Mouse (Mus musculus) kidney, embryonic 14.5 days (tissue): ENCODE data around the gene Vps11. TPM values are rescaled to one million over a fixed set of nuclear protein-coding genes. Genes with fewer than 3 reads are reported as not detected.
"Not testable (repeated sequence)": the region's sequence is repeated elsewhere in the genome, so short reads cannot be mapped to it uniquely, and the experiment has no call there.

Source experiments
- ATAC-seq: fragments of 200-750 bp; cut with Nextera tagmentation; 2 replicates; pipeline ENCODE4 v1.8.0; 2017; ENCODE audit warnings: moderate number of reproducible peaks, mild to moderate bottlenecking, moderate TSS enrichment, moderate library complexity; ENCODE audit not compliant: low FRiP score, low TSS enrichment
- H3K27ac ChIP-seq: fragments of 300-500 bp; sonication (generic); 2 replicates; pipeline ENCODE4 v1.5.1; 2014; ENCODE audit warnings: low read depth, mild to moderate bottlenecking, low read length, moderate library complexity, mixed read lengths
- H3K27me3 ChIP-seq: fragments of 300-500 bp; sonication (generic); 2 replicates; pipeline ENCODE4 v1.6.1; 2014; ENCODE audit warnings: mild to moderate bottlenecking, low read length; ENCODE audit not compliant: control insufficient read depth, insufficient read depth
- H3K36me3 ChIP-seq: fragments of 300-500 bp; sonication (generic); 2 replicates; pipeline ENCODE4 v1.6.1; 2014; ENCODE audit warnings: low read length, mixed read lengths; ENCODE audit not compliant: control insufficient read depth, insufficient read depth
- H3K4me1 ChIP-seq: fragments of 300-500 bp; sonication (generic); 2 replicates; pipeline ENCODE4 v1.6.1; 2014; ENCODE audit warnings: low read length, mixed read lengths; ENCODE audit not compliant: control insufficient read depth, insufficient read depth
- H3K4me2 ChIP-seq: fragments of 300-500 bp; sonication (generic); replicated peaks from 2 replicates; pipeline ENCODE4 v1.6.1; 2014; ENCODE audit warnings: low read depth, mild to moderate bottlenecking, low read length
- H3K4me3 ChIP-seq: fragments of 300-500 bp; sonication (generic); 2 replicates; pipeline ENCODE4 v1.5.1; 2014; ENCODE audit warnings: mild to moderate bottlenecking, low read length
- H3K9ac ChIP-seq: fragments of 300-500 bp; sonication (generic); 2 replicates; pipeline ENCODE4 v1.6.1; 2014; ENCODE audit warnings: low read depth, mild to moderate bottlenecking, low read length, moderate library complexity
- H3K9me3 ChIP-seq: fragments of 300-500 bp; sonication (generic); 2 replicates; pipeline ENCODE4 v1.6.1; 2016; ENCODE audit warnings: low read length; ENCODE audit not compliant: control insufficient read depth
- WGBS: fragments of 180-500 bp; shearing (Covaris S2); extraction: QIAGEN DNeasy Blood & Tissue Kit; methylation state at CpG from one replicate; pipeline ENCODE4 v1.1.7; 2014; 5-methylcytosine and 5-hydroxymethylcytosine counted together
- microRNA-seq: library from miRNA; unstranded; fragments of <30 nt; microRNA quantifications from one replicate; pipeline ENCODE4, GENCODE M21; 2016
- polyA plus RNA-seq: library from polyadenylated mRNA; unstranded; fragments of >200 nt; fragmentation: Nextera tagmentation; extraction: Ambion mirVana; gene quantifications from 2 replicates; pipeline ENCODE4 v1.2.1, GENCODE M21; 2014

Vps11 gene
- polyA plus RNA-seq, 1 experiment from 2014 or later, result 28.1 TPM

DNA sequence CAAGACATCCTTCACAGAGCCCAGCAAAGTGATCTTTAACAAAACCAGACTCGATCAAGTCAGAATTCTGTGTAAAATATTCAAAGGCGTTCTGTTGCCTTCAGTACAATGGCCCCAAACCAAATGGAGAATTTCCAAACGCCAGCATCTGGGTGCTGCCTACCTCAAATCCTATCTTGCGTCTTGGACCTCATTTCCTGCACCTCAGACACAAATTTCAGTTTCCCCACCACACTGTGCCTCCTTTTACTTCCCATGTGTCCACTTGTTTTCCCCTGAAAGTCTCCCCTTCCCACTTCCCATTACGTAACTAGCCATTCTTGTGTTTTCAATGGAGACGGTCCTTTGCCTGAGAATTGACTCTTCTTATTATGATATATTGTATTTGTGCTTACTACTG, 54.9 kb downstream of the Vps11 start:
- Histone ChIP-seq H3K4me2 (no peak overlapping the region), H3K27me3 (no peaks in the 10 kb centered on the region), H3K4me3 (no peak overlapping the region), H3K27ac (no peak overlapping the region), H3K4me1 (peaks cover 14% of the 10 kb centered on the region), H3K9ac (no peak overlapping the region), H3K36me3 (peaks cover 12% of the 10 kb centered on the region), H3K9me3 (no peaks in the 10 kb centered on the region)
- ATAC-seq, result no peak
- WGBS, result 87% methylated on average over 6 of the region's 6 CpGs

DNA sequence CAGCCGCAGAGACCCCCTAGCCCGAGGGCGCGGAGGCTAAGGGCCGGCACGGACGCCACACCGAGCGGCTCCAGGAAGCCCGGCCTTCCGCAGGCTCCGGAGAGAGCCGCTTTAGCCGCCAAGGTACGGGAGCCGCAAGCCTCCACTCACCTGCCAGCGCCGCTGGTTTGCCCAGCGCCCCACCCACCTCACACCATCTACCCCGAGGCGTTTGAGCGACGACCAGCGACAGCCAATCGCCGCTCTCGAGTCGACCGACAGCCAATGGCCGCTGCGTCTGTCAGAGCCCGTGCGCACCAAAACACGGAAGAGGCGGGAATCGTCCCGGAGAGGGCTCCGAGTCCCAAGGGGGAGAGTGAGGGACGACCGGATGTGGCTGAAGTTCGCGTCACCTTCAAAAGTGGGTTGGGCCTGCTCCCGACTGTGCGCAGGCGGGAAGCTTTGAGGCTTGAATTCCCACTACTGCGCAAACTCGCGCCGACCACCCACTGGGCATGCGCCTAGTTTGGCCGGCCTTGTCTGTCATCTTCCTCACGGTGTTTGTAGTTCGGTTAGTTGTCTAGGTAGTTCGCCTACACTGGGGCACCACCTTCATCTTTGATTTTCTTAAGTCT, 55.9 kb downstream of the Vps11 start, which contains the start of gene Hinfp:
TSS of gene Hinfp (minus strand) at position 206 of the 614 bp plus-strand sequence.
- under 1% methylated on average over 52 of the region's 54 CpGs for WGBS
- no peaks in the 10 kb centered on the region for H3K9me3 ChIP-seq
- H3K4me2 ChIP-seq, result peak within 1 kb of the TSS; percentile 49

DNA sequence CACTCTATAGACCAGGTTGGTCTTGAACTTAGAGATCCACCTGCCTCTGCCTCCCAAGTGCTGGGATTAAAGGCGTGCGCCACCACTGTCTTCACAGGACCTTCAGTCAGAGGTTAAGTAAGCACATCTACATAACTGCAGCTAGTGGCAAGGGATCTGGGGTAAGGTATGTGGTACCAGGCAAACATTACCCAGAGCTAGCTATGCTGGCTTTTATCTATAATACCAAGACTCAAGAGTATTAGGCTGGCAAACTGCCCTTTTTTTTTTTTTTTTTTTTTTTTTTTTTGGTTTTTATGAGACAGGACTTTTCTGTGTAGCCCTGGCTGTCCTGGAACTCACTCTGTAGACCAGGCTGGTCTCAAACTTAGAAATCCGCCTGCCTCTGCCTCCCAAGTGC, 61.5 kb downstream of the Vps11 start:
- H3K27me3 ChIP-seq, H3K4me2 ChIP-seq, ATAC-seq, H3K4me1 ChIP-seq, H3K9ac ChIP-seq, H3K9me3 ChIP-seq, H3K4me3 ChIP-seq, H3K27ac ChIP-seq: not testable (repeated sequence)
- peaks cover 70% of the 10 kb centered on the region for H3K36me3 ChIP-seq
- WGBS, result 96% methylated on average over 3 of the region's 3 CpGs

More for the DNA sequence above, 55.9 kb downstream of the Vps11 start, which contains the start of gene Hinfp:
- Histone ChIP-seq H3K36me3 (peaks cover 21% of the 10 kb centered on the region), H3K27ac (peak within 1 kb of the TSS; percentile 43; the same call in 1 of the 2 replicates), H3K27me3 (no peaks in the 10 kb centered on the region), H3K4me3 (peak within 1 kb of the TSS; percentile 96), H3K4me1 (peaks cover 6% of the 10 kb centered on the region; the same call in 1 of the 2 replicates), H3K9ac (peak within 1 kb of the TSS; percentile 90)
- peak; percentile 99 for ATAC-seq

Small RNAs within 50 kb of the gene (microRNA-seq; reads per million reads assigned to microRNA genes)
- not detected for gene Gm44335
- gene Mir7085, result not detected

Other genes starting within 250 kb of the Vps11 start
- 0.09 and 0.14 TPM in 2 replicates for gene Gm49380, start 248.2 kb downstream of the Vps11 start, polyA plus RNA-seq
- 51.1 and 78.4 TPM in 2 replicates for gene Rnf26, start 248.2 kb downstream of the Vps11 start, polyA plus RNA-seq
- gene Mcam, start 227.2 kb downstream of the Vps11 start, polyA plus RNA-seq, result 26.3 and 39.7 TPM in 2 replicates
- 14.8 and 27.9 TPM in 2 replicates for gene Cbl, start 127.6 kb downstream of the Vps11 start, polyA plus RNA-seq
- not detected in 2 replicates for gene Ccdc153, start 121.0 kb downstream of the Vps11 start, polyA plus RNA-seq
- gene Pdzd3, start 110.2 kb downstream of the Vps11 start, polyA plus RNA-seq, result 1.9 and 4.2 TPM in 2 replicates
- 3.2 and 5.6 TPM in 2 replicates for gene Nlrx1, start 93.1 kb downstream of the Vps11 start, polyA plus RNA-seq
- gene Abcg4, start 73.1 kb downstream of the Vps11 start, polyA plus RNA-seq, result 1.5 and 2.7 TPM in 2 replicates
- 15.9 and 24.5 TPM in 2 replicates for gene Hinfp, start 56.0 kb downstream of the Vps11 start, polyA plus RNA-seq
- gene C2cd2l, start 41.4 kb downstream of the Vps11 start, polyA plus RNA-seq, result 6.7 and 7.6 TPM in 2 replicates
- 49.6 and 51.9 TPM in 2 replicates for gene Dpagt1, start 35.7 kb downstream of the Vps11 start, polyA plus RNA-seq
- gene H2afx, start 27.0 kb downstream of the Vps11 start, polyA plus RNA-seq, result 413 and 421 TPM in 2 replicates
- gene Hmbs, start 17.4 kb downstream of the Vps11 start, polyA plus RNA-seq, result 123 and 136 TPM in 2 replicates
- 23.2 and 45.2 TPM in 2 replicates for gene Hyou1, start 17.8 kb upstream of the Vps11 start, polyA plus RNA-seq
- 29.9 and 37.8 TPM in 2 replicates for gene Slc37a4, start 35.2 kb upstream of the Vps11 start, polyA plus RNA-seq
- gene Rps25, start 45.5 kb upstream of the Vps11 start, polyA plus RNA-seq, result 2,593 and 3,221 TPM in 2 replicates
- 143 and 162 TPM in 2 replicates for gene Trappc4, start 45.9 kb upstream of the Vps11 start, polyA plus RNA-seq
- gene Ccdc84, start 56.9 kb upstream of the Vps11 start, polyA plus RNA-seq, result 26.7 and 28.3 TPM in 2 replicates
- gene Foxr1, start 79.5 kb upstream of the Vps11 start, polyA plus RNA-seq, result not detected in 2 replicates
- 0.30 and 0.39 TPM in 2 replicates for gene Upk2, start 93.3 kb upstream of the Vps11 start, polyA plus RNA-seq
- 14.5 and 14.6 TPM in 2 replicates for gene Bcl9l, start 121.2 kb upstream of the Vps11 start, polyA plus RNA-seq
- not detected in 2 replicates for gene Cxcr5, start 200.2 kb upstream of the Vps11 start, polyA plus RNA-seq
- gene Ddx6, start 243.2 kb upstream of the Vps11 start, polyA plus RNA-seq, result 28.2 and 29.1 TPM in 2 replicates